Mouse (Mus musculus): Measurements from ENCODE around the gene Wnt8b. TPM values are rescaled to one million over a fixed set of nuclear protein-coding genes. Genes with fewer than 3 reads are reported as not detected.

Gene Wnt8b
- polyA plus RNA-seq, 1 experiment from 2014 or later: not detected

- no peak for DNase-seq (ENCODE audit: low spot score)
- Histone ChIP-seq H3K27me3 (ENCODE audit: control insufficient read depth, insufficient read depth, low read length) (no peaks in the 10 kb centered on the region), H3K9me3 (ENCODE audit: control insufficient read depth, low read length) (no peaks in the 10 kb centered on the region), H3K4me3 (ENCODE audit: low read depth, low read length) (peak overlapping the region; percentile 87), H3K27ac (replicated peaks) (peak overlapping the region; percentile 71), H3K4me1 (replicated peaks; ENCODE audit: control insufficient read depth, insufficient read depth) (0 out of 2 replicates have a peak, but pooled peaks cover 2% of the 10 kb centered on the region), H3K4me2 (replicated peaks; ENCODE audit: low read depth) (peak overlapping the region; percentile 84), H3K9ac (ENCODE audit: low read length) (peak overlapping the region; percentile 94), H3K36me3 (ENCODE audit: control insufficient read depth, insufficient read depth, low read length) (peaks cover 19% of the 10 kb centered on the region)
- ATAC-seq (ENCODE audit: low FRiP score, low TSS enrichment): peak; percentile 24; the same call in 1 of the 2 replicates
- TF ChIP-seq EP300 (optimal IDR thresholded peaks at IDR 0.05) (no peak), CTCF (IDR thresholded peaks at IDR 0.05; ENCODE audit: low read depth) (no peak)
- WGBS: 4% methylated on average over 8 of the region's 8 CpGs
Measured at GRCm38 (mm10) chr19:44554490-44554860, 61.2 kb downstream of the Wnt8b start.

DNA sequence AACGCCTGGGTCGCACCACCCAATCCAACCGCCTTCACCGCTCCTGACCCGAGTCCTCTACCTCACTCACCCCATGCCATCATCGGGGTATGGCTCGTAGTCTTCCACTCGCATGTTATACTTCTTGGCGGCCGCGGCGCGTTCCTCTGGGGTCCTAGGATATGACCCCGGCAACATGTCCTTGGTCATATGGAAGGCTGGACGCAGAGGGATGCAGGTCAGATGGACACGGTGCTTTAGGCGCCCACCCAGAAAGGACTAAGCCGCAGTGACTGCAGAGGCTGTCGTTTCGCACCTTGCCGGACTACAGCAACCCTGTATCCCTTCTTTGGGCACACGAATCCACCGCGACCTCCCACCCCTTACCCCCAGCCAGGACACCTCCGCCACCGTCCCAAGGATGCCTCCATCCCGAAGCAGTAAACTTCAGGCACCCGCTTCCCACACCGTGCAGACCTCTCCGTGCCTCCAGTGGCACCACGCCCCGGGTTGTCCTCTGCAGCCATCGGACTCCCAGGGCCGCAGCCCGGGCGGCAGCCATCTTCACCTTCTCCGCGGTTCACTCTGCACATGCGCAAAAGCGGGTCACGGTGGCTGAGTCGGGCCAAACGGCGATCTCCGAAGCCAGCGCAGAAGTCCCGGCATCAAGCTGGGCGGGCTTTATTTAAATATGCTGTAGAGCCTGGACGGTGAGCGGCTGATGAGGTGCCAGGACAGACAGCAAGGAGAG is 61.8 kb downstream of the Wnt8b start, which contains the start of gene Ndufb8:
Gene Ndufb8 (minus strand): TSS at position 580 of the 730 bp plus-strand sequence.
- peak within 1 kb of the TSS; percentile 84 for H3K4me2 ChIP-seq (replicated peaks; ENCODE audit: low read depth)
- under 1% methylated on average over 50 of the region's 50 CpGs for WGBS
- H3K4me3 ChIP-seq (ENCODE audit: low read depth, low read length): peak within 1 kb of the TSS; percentile 87
- H3K36me3 ChIP-seq (ENCODE audit: control insufficient read depth, insufficient read depth, low read length): peaks cover 14% of the 10 kb centered on the region
- ATAC-seq (ENCODE audit: low FRiP score, low TSS enrichment): peak; percentile 90
- no peaks in the 10 kb centered on the region for H3K27me3 ChIP-seq (ENCODE audit: control insufficient read depth, insufficient read depth, low read length)
- 0 out of 2 replicates have a peak, but pooled peaks cover 2% of the 10 kb centered on the region for H3K4me1 ChIP-seq (replicated peaks; ENCODE audit: control insufficient read depth, insufficient read depth)
- peak; percentile 95 for DNase-seq (ENCODE audit: low spot score)
- peak within 1 kb of the TSS; percentile 71 for H3K27ac ChIP-seq (replicated peaks)
- TF ChIP-seq EP300 (optimal IDR thresholded peaks at IDR 0.05) (no peak), CTCF (IDR thresholded peaks at IDR 0.05; ENCODE audit: low read depth) (no peak)
- no peaks in the 10 kb centered on the region for H3K9me3 ChIP-seq (ENCODE audit: control insufficient read depth, low read length)
- peak within 1 kb of the TSS; percentile 94 for H3K9ac ChIP-seq (ENCODE audit: low read length)

GRCm38 (mm10) chr19:44562652-44563206 is 69.5 kb downstream of the Wnt8b start, which contains the start of gene Hif1an:
Hif1an (plus strand) TSS chr19:44562850.
- WGBS: under 1% methylated on average over 32 of the region's 33 CpGs
- Histone ChIP-seq H3K27me3 (ENCODE audit: control insufficient read depth, insufficient read depth, low read length) (no peaks in the 10 kb centered on the region), H3K4me1 (replicated peaks; ENCODE audit: control insufficient read depth, insufficient read depth) (peaks cover 5% of the 10 kb centered on the region; the same call in 1 of the 2 replicates), H3K9me3 (ENCODE audit: control insufficient read depth, low read length) (no peaks in the 10 kb centered on the region), H3K4me2 (replicated peaks; ENCODE audit: low read depth) (peak within 1 kb of the TSS; percentile 55), H3K4me3 (ENCODE audit: low read depth, low read length) (peak within 1 kb of the TSS; percentile 76), H3K9ac (ENCODE audit: low read length) (peak within 1 kb of the TSS; percentile 76), H3K27ac (replicated peaks) (peak within 1 kb of the TSS; percentile 79), H3K36me3 (ENCODE audit: control insufficient read depth, insufficient read depth, low read length) (peaks cover 14% of the 10 kb centered on the region)
- TF ChIP-seq EP300 (optimal IDR thresholded peaks at IDR 0.05): peak; percentile 80
- peak; percentile 97 for TF ChIP-seq CTCF (IDR thresholded peaks at IDR 0.05; ENCODE audit: low read depth)
- DNase-seq (ENCODE audit: low spot score): peak; percentile 93
- peak; percentile 98 for ATAC-seq (ENCODE audit: low FRiP score, low TSS enrichment)

Other genes with a start within 250 kb of the Wnt8b start
- 29.5 and 34.0 TPM in 2 replicates for gene Scd2, start 199.8 kb upstream of the Wnt8b start, polyA plus RNA-seq (2015; fragmentation: Nextera tagmentation; extraction: Ambion mirVana)
- gene Scd4, start 160.4 kb upstream of the Wnt8b start, polyA plus RNA-seq (2015; fragmentation: Nextera tagmentation; extraction: Ambion mirVana): 0.08 TPM in 1 of 2 replicates, not detected in the other
- gene Scd1, start 85.6 kb upstream of the Wnt8b start, polyA plus RNA-seq (2015; fragmentation: Nextera tagmentation; extraction: Ambion mirVana): 1.3 and 1.7 TPM in 2 replicates
- 0.19 and 0.34 TPM in 2 replicates for gene Sec31b, start 52.4 kb downstream of the Wnt8b start, polyA plus RNA-seq (2015; fragmentation: Nextera tagmentation; extraction: Ambion mirVana)
- gene Gm20538, start 59.4 kb downstream of the Wnt8b start, polyA plus RNA-seq (2015; fragmentation: Nextera tagmentation; extraction: Ambion mirVana): 0.70 TPM in 1 of 2 replicates, not detected in the other
- 584 and 594 TPM in 2 replicates for gene Ndufb8, start 62.0 kb downstream of the Wnt8b start, polyA plus RNA-seq (2015; fragmentation: Nextera tagmentation; extraction: Ambion mirVana)
- gene Hif1an, start 69.4 kb downstream of the Wnt8b start, polyA plus RNA-seq (2015; fragmentation: Nextera tagmentation; extraction: Ambion mirVana): 10.1 and 10.5 TPM in 2 replicates